Mouse (Mus musculus) cortical plate, adult 2 months (tissue): ENCODE data around the gene Rtn2.

Experiments used
- CTCF ChIP-seq: fragments of 200-500 bp; IDR thresholded peaks from 2 replicates; pipeline ENCODE4 v1.5.1; 2011; ENCODE audit warnings: mild to moderate bottlenecking, control low read depth, low read length; ENCODE audit not compliant: insufficient read depth; ENCODE audit errors: extremely low read depth
- POLR2A ChIP-seq: fragments of 200-500 bp; IDR thresholded peaks from 2 replicates; pipeline ENCODE4 v1.6.1; 2011; ENCODE audit warnings: mild to moderate bottlenecking, low read length, control low read depth; ENCODE audit not compliant: insufficient read depth; ENCODE audit errors: extremely low read depth

DNA sequence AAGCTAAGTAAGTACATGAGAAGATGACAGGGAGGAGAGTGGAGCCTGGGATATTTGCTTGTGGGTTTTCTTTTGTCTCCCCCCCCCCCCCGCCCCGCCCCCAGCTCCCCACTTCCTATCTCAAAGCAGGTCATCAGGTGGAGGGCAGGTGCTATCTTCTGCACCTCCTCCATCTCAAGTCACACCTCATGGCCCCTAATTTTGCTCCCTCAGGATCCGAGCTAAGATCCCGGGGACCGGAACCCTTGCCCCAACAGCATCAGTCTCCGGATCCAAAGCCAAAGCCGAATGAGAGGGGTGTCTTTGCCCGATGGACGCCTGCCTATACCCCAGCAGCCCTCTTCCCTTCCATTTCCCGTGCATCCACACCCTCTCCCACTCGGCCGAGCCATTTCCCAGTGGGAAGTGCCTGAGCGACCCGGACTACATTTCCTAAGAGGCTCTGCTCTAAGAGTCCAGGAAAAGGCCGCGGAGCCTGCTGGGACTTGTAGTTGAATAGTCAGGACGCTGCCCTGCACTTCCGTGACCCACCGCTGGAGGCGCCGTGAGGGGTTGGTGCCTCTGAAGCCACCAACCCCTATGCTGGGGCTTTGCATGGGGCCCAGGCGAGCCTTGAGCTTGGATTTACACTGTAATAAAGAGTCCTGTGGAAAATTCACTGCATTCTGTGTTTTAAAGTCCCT, 13.2 kb downstream of the Rtn2 start:
- TF ChIP-seq CTCF: peak; percentile 82
- 0 out of 2 replicates have a peak, but pooled peaks have one; percentile 20 for TF ChIP-seq POLR2A
